Mouse (Mus musculus): Measurements from ENCODE around the gene Socs4.
"Not testable (repeated sequence)": the region's sequence is repeated elsewhere in the genome, so short reads cannot be mapped to it uniquely, and the experiment has no call there.

The Socs4 gene

DNA sequence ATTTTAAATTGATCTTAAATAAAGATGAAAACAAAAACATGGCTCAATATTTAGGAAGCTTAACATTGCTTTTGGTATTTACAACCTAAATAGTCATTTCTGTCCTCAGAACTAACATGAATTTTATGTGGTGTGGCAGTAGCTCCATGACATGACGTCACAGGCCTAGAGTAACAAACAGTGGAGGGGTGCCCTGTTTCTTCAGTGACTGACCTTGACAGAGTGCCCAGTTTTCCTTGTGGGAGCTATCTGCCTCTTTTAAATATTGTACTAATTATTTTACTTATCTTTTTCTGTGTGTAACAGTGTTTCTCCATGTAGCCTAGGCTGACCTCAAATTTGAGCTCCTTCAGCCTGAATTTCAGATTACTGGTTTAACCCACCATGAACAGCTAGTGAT is 15.0 kb downstream of the Socs4 start:
- no peak for DNase-seq

DNA sequence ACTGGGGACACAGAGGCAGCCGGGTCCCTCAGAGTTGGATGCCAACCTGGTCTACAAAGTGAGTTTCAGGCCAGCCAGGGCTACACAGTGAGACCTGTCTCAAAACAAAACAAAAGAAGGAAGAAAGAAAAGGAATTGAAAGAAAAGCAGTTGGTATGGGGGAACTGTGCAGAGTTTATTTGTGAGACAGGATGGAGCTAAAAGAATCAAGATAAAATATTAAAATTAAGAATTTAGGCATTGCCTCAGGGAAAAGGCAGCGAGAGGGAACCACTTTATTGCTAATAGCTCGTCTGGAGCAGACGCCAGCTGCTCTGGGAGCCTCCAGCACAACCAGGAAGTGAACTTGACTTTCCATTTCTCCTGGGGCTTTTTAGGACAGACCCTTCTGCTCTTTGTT is 17.4 kb downstream of the Socs4 start:
- no peak for DNase-seq

DNA sequence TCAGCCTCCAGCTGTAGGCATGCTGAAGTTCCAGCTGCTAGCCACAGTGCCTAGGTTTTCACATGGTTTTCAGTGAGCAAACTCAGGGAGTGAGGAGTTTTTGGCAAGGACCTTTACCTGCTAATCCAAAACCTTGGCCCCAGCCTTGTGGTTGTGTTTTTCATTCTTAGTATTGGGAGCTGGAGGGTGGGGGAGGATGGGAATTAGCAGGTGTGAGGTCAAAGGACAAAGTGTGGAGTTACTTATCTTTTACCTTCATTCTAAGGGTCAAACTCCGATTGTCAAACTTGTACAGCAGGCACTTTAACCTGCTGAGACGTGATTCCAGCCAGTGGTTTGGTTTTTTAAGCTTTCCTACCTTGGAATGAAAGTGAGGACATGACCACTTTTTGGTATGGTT is 19.5 kb downstream of the Socs4 start:
- no peak for DNase-seq

DNA sequence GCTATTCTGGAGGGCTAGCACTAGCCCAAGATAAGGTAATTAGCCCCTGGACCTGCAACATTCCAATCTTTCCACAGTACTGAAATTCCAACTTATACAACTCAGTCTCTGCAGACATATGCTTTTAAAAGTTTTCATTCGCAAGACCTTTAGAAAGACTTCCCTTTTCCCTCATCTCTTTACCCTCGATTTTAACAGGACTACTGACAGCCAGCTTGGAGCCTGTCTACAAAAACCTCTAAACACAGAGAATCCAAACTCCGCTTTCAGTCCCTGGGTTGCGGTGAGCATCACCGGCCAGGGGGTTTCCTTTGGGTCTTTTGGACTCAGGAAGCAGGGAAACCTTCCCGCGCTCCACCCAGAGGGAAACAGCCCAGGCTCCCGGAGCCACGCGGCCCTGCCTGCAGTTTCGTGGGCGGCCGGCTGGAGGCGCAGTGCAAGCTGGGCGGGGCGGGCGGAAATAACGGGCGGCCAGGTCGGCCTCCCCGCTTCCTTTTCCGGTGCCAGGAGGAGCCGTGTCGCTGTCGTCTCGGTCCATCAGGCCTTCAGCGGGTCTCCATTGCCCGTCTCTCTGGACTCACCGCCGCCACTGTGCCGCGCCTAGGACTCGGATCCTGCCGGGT is 21.2 kb downstream of the Socs4 start, which contains the start of gene Mapk1ip1l:
Gene Mapk1ip1l, plus strand, starts transcription at position 482 of the 623 bp plus-strand sequence.
- DNase-seq, result peak; percentile 91

DNA sequence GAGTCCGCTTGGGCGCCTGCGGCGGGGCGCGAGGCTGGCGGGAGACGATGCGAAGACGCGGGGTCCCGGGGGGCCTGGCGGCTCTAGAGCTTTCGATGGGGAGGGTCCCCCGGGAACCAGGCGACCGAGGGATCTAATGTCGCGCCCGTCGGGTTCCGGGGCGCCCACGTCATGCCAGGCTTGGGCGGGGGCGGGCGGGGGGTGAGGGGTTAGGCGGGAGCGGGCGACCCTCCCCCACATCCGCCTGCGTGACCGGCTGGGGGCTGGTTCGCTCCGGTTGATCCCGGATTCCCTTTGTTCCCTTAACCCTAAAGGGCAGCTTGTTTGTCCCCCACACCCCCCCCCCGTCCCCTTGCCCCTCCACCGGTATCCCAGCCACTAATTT is 21.7 kb downstream of the Socs4 start:
- DNase-seq, result no peak

DNA sequence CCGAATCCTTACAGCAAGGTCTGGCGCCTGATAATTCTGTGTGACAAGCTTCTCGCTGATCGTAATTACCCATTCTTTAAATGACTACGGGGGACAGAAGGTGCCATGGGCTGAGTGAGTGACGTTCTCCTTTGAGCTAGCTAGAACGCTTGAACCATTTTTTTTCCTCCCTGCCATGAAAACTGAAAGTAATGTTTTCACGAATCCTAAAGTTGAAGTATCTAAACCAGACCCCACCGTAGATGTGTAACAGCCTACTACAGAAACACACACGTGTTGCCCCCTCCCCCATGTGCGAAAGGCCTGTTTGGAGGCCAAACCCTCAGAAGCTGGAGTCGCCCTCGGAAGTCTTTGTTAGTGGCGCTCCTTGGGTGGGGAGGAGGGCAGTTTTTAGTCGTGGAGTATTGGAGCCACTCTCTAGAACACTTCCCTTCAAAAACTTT is 22.1 kb downstream of the Socs4 start:
- peak; percentile 11 for DNase-seq

DNA sequence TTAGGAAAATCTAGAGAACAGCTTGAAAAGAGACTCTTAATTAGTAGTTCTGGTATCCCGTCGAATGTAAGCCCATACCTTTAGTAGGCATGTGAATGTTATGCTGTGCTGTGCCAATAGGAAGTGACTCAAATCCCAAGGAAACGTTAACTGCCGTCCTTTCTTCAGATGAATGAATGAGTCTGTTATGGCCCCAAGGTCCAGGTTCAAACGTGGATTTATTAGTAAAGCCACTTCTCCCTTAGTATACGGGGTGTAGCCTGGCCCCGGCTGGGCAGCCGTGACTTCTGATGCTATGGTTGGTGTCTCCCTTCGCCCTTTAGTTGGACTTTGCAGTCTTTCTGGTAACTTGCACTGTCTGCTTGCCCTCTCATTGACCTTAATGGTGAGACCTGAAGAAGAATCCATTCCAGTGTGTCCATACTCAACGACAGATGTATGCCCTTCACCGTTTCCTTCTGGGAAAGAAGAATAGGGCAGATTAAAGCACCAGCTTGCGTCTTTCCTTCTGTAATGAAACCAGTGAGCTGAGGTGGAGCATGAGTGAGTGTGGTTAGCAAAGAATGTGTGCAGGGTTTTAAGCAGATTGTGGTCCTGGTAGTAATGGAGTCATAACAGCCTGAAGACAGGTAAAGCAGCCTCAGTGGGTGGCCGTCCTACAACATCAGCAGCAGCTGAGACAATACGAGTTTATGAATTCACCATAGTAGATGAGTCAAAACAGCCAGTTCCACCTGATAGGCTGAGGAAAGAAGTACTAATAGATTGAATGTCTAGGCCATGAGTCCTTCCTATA is 26.4 kb downstream of the Socs4 start:
- DNase-seq, result no peak

DNA sequence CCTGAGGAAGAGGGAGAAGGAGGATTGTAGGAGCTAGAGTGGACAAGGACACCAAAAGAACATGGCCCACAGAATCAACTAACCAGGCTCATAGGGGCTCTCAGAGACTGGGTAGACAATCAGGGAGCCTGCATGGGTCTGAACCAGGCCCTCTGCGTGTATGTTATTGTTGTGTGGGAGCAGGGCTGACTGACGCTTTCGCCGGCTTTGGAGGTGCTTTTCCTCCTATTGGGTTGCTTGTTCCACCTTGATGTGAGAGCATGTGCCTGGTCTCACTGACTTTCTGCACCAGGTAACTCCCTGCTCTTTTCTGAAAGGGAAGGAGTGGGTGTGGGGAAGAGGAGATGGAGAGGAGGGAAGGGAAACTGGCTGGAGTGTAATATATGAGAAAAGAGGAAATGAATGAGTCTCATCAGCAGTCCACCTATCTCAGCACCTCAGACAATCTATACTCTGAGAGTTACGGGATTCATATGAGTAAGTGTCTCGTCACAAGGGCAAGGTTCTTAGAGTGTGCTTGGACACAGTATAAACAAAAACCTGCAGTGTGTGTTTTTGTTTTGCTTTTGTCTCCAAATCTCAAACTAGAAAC is 28.2 kb downstream of the Socs4 start:
- DNase-seq, result no peak

DNA sequence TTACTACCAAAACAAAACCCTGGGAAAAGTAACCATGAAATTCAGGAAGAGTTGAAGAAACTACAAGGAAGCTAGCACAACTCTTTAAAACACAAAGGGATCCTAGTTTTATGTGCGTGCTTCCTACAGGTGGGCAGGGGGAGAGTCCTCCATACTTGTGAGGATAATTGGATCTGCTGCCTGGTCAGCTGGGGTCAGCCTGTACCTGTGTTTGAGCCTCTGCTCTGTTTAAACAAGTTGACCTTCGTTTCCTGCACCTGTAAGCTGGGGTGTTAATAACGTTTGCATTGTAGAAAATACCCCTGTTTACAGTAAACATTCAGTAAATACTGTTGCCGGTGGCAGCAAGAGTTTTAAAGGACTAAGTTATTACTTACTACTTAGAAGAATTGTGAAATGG is 29.2 kb downstream of the Socs4 start:
- DNase-seq, result no peak

DNA sequence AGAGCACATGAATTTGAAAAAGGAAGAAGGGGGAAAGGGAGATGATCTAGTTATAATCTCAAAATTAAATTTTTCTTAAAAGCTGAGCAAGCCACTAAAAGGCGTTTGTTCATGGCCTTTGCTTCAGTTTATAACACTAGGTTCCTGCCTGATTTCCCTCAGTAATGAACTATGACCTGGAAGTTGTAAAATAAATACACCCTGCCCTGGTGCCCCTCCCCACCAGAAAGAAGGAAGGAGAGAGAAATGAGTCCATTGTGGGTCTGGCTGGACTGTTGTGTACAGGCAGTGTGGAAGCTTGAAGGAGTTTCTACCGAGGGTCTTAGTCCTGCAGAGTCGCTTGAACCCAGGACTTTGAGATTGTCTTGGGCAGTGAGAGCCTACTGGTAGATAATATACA is 30.9 kb downstream of the Socs4 start:
- DNase-seq, result no peak

DNA sequence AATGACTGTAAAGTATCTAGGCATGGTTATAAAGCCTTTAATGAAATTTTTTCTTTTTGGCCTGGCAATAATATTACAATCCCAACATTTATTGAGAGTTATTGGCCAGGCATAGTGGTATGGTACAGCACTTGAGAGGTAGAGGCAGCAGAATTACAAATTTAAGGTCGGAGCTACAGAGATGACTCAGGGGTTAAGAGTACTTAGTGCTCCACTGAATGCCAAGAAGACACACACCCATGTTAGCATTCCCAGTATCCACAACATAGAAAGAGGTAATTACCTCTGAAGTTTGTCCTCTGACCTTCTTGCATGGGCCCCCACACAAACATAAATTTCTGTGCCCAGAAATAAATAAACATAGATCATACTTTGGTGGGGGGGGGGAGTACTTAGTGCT is 32.3 kb downstream of the Socs4 start:
- DNase-seq, result no peak

DNA sequence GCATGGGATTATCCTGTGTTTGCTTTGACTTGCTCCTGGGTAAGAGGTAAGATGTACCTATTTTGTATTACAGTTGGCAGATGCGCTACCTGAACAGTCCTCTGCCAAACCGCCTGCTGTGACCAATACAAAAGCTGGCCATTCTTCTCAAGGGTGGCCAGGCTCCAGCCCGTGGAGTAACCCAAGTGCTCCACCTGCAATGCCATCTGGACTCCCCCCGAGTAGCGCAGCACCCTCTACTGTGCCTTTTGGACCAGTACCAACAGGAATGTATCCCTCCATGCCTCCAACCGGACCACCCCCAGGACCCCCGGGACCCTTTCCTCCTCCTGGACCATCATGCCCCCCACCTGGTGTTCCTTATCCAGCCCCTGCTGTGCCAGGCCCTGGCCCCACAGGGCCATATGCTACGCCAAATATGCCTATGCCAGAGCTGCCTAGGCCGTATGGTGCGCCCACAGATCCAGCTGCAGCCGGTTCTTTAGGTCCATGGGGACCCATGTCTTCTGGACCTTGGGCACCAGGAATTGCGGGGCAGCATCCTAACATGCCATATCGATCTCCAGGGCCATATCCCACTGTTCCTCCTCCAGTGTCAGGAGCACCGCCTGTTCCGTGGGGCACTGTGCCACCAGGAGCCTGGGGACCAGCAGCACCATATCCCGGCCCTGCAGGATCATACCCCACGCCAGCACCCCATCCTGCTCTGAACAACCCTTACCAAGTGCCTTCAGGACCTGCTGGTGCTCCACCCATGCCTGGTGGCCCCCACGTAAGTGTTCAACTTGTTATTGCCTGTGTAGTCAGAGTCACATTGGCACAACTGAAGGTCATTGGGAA is 33.8 kb downstream of the Socs4 start:
- no peak for DNase-seq

DNA sequence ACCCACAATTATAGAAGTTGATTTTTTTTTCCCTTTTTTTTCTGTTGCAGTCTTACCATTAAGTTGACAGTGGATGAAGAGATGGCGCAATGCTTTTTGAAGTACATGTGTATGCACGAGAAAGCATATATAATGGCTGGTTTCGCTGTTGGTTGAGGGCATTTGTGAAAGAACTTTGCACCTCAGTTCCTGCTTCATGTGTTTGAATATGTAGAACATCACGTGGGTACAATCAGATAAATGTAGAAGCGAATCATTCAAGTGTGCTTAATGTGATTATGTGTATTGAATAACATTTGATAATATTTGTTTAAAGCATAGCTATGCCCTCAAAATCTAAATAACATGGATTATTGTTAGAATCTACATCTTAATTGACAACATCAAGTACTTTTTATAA is 42.6 kb downstream of the Socs4 start:
- DNase-seq, result no peak

DNA sequence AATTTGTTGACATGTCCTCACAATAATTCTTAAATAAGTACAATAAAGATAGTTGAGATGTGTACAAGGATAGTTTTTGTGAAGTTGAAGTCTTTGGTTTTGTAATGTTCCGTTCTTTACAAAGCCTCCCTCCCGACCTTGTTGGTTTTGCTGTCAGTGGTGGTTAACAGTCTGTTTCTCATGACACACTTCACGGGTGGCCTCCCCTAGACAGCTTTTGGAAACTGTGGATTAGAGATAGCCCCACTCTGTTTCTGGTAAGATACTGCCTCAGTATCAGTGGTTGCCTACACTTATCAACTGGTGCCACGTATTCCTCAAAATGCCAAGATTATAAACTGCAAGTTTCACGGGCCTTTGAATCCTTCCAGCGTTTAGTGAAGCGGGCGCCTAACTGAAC is 44.9 kb downstream of the Socs4 start:
- DNase-seq, result not testable (repeated sequence)

DNA sequence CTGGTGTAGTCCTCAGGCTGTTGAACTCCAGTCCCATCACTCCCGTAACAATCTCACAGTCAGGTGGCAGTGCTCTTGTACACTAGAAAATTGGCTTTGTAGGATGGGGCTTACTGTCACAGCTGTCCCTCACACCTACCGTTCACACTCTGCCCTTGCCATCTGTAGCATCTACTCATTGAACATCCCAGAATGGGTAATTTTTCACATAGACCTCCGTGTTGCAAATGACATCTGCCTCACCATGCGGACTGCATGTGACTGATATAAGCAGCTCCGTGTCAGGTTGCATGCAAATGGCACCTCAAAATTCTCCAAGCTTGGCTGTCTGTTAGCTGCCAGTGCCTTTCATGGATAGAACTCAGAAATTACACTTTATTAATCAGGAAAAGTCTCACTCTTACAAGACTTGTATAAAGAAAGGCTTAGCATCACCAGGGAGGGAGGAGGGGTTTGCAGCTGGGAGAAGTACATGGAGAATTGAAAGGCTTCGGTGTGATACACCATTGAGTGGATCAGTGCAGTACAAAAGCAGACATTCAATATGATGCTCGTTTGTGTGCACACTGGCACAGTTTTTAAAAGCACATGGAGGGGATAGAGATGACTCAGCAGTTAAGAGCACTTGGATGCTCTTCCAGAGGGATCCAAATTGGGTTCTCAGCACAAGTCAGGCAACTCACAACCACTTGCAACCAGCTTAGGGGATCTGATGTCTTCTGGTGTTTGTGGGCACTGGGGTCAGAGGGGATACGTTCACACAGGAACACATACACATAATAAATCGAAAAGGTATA is 49.4 kb downstream of the Socs4 start:
- no peak for DNase-seq

DNA sequence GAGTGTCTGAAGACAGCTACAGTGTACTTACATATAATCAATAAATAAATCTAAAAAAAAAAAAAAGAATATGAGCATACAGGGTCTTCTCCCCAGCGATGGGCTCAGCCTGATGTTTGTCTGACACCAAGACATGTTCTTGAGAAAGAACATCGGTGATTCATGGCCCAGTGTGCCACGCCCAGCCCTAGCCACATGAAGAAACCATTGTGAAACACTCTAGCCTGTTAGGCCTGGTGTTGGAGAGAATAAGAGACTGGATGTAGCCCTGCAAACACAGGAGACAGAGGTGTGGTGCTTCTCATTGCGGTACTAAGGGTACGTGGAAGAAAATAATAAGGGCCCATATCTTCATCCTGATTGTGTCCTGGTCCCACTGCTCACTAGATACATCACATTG is 50.6 kb downstream of the Socs4 start:
- no peak for DNase-seq

DNA sequence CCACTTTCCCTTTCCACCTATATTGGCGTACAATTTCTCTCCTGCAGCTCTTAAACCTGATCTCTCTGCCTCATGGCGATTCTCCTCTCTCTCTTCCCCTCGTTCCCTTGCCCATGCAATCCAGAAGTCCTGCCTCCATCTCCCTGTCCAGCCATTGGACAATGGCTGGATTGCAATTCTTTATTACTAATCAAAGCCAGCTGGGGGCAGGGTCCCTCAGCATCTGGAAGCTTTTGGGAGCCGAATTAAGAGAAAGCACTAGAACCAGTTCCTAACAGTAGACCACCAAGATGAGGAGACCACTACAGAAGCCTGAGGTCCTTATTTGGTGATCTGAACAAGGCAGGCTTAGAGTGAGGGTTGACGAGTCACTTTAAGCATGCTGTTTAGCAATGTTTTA is 55.2 kb downstream of the Socs4 start:
- DNase-seq, result no peak

DNA sequence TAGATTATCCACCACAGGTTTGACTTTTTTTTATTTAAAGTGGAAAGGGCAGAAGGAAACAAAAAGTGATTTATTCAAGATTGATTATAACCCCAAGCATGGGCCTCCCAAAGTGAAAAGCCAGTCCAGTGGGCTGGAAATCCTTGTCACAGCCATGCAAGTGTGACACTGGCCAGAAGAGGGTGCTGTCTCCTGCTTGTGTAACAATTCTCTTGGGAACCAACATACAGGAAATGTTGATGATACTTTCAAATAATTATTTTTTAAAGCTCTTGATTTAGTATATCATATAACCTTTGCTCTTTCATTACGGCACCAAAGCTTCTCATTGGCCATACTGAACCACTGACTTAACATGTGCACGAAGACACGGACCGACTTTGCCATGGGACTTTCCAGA is 58.1 kb downstream of the Socs4 start:
- DNase-seq, result peak; percentile 82

DNA sequence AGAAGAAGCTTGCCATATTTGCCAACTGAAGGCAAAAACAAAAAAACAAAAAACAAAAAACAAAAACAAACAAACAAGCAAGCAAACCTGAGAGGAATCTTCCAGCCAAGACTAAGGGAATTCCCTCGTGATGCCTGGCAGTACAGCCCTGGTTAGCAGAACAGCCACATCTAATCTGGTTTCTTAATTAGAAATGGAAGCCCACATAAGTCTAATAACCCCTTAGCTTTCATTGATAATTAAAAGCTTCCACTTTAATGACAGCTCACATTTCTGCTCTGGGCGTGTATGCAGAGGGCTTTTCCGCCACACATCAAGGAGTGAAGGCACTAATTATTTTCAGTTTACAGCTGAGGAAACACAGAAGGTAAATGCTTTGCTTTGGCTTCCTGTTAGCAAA is 58.6 kb downstream of the Socs4 start:
- DNase-seq, result no peak

DNA sequence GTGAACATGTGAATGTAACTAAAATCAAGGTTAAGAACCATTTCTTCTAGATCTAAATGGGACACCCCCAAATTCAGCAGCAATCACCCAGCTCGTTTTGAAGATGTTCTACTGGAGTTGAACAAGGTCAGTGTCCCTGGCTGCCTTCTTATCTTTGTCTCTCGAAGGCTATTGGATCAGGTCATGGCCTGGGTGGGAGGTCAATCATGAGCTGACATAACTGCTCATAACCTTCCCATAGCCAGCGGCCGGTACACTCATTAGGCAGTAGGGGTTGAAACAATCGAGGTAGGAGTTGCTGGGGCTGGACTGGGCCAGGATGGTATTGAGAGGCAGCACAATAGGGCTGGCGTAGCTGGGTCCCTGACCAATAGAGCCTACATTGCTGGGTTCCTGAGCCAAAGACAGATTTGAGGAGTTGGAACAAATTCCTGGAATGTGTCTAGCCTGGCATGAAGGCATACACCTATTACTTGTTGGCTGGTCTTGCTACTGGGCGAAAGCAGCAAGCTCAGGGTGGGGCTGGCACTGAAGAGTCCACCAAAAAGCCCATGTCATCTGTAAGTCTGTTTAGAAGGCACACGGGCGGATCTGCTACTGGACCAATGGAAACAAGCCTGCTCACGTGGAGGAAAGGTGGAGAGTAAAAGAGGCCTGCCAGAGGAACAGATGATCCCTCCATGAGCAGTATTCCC is 63.6 kb downstream of the Socs4 start:
- no peak for DNase-seq

DNA sequence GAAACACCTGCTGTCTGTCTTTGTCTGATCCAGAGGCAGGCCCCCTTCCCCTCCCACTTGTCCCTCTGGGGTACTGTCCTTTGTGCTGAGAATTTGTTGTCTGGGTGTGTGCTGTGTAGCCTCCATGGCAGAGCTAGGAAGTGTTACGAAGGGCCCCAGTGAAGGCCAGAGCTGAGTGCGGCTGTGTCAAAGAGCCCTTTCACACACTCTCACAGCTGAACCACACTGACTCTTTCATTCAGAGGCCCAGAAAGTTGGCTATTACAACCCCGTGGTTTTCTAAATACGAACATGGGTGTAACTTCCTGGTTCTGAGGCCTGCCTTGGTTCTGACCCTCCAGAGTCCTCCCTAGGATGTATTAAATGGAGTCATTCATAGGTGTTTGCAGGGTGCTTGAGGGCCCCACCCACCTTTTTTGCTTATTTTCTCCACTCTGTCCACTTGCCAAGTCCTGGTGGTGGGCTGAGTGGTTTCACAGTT is 65.1 kb downstream of the Socs4 start:
- DNase-seq, result no peak
